Mouse (Mus musculus) forebrain, embryonic 16.5 days (tissue): ENCODE data around the gene Nrsn1. TPM values are rescaled to one million over a fixed set of nuclear protein-coding genes. Genes with fewer than 3 reads are reported as not detected.
"Not testable (repeated sequence)": the region's sequence is repeated elsewhere in the genome, so short reads cannot be mapped to it uniquely, and the experiment has no call there.

Experiments
- ATAC-seq: fragments of 200-750 bp; cut with Nextera tagmentation; 2 replicates; pipeline ENCODE4 v1.8.0; 2017; ENCODE audit warnings: mild to moderate bottlenecking, moderate library complexity
- H3K27ac ChIP-seq: fragments of 300-500 bp; sonication (generic); 2 replicates; pipeline ENCODE4 v1.5.1; 2014; ENCODE audit warnings: low read length, control low read depth
- H3K27me3 ChIP-seq: fragments of 300-500 bp; sonication (generic); replicated peaks from 2 replicates; pipeline ENCODE4 v1.6.1; 2014; ENCODE audit warnings: low read length; ENCODE audit not compliant: control insufficient read depth, insufficient read depth
- H3K36me3 ChIP-seq: fragments of 300-500 bp; sonication (generic); 2 replicates; pipeline ENCODE4 v1.6.1; 2014; ENCODE audit not compliant: control insufficient read depth, insufficient read depth
- H3K4me1 ChIP-seq: fragments of 300-500 bp; sonication (generic); replicated peaks from 2 replicates; pipeline ENCODE4 v1.6.1; 2014; ENCODE audit warnings: low read length; ENCODE audit not compliant: control insufficient read depth, insufficient read depth
- H3K4me2 ChIP-seq: fragments of 300-500 bp; sonication (generic); 2 replicates; pipeline ENCODE4 v1.6.1; 2014; ENCODE audit warnings: mild to moderate bottlenecking, low read length, control low read depth
- H3K4me3 ChIP-seq: fragments of 300-500 bp; sonication (generic); replicated peaks from 2 replicates; pipeline ENCODE4 v1.5.1; 2014; ENCODE audit warnings: mild to moderate bottlenecking, low read length, control low read depth
- H3K9ac ChIP-seq: fragments of 300-500 bp; sonication (generic); replicated peaks from 2 replicates; pipeline ENCODE4 v1.6.1; 2014; ENCODE audit warnings: low read depth, low read length, control low read depth
- H3K9me3 ChIP-seq: fragments of 300-500 bp; sonication (generic); 2 replicates; pipeline ENCODE4 v1.6.1; 2016; ENCODE audit warnings: low read length; ENCODE audit not compliant: control insufficient read depth
- WGBS: fragments of 180-500 bp; shearing (Covaris S2); extraction: QIAGEN DNeasy Blood & Tissue Kit; methylation state at CpG from one replicate; pipeline ENCODE4 v1.1.7; 2014; 5-methylcytosine and 5-hydroxymethylcytosine counted together
- polyA plus RNA-seq: library from polyadenylated mRNA; unstranded; fragments of >200 nt; fragmentation: Nextera tagmentation; extraction: Ambion mirVana; gene quantifications from 2 replicates; pipeline ENCODE4 v1.2.1, GENCODE M21; 2015

The Nrsn1 gene
- 32.9 and 40.0 TPM in 2 replicates for polyA plus RNA-seq

- H3K27ac ChIP-seq, H3K4me1 ChIP-seq, ATAC-seq, H3K9me3 ChIP-seq, H3K36me3 ChIP-seq, H3K27me3 ChIP-seq: not testable (repeated sequence)
- Histone ChIP-seq H3K9ac (peak within 1 kb of the TSS; percentile 58), H3K4me2 (peak within 1 kb of the TSS; percentile 70), H3K4me3 (peak within 1 kb of the TSS; percentile 50)
- WGBS, result 66% methylated on average over 2 of the region's 2 CpGs
Observed at GRCm38 (mm10) chr13:25270402-25270801, at the start of gene Nrsn1. Gene Nrsn1 (minus strand): TSS chr13:25270502.

GRCm38 (mm10) chr13:25312059-25312458 is 41.8 kb upstream of the Nrsn1 start:
- WGBS, result 90% methylated on average over 2 of the region's 2 CpGs
- Histone ChIP-seq H3K4me1 (no peaks in the 10 kb centered on the region), H3K9ac (no peak overlapping the region), H3K36me3 (no peaks in the 10 kb centered on the region), H3K27me3 (no peaks in the 10 kb centered on the region), H3K9me3 (no peaks in the 10 kb centered on the region), H3K4me2 (no peak overlapping the region), H3K27ac (no peak overlapping the region), H3K4me3 (no peak overlapping the region)
- no peak for ATAC-seq

GRCm38 (mm10) chr13:25310068-25310467 is 39.8 kb upstream of the Nrsn1 start:
- Histone ChIP-seq H3K9ac (no peak overlapping the region), H3K4me3 (no peak overlapping the region), H3K27ac (no peak overlapping the region), H3K4me2 (no peak overlapping the region), H3K36me3 (no peaks in the 10 kb centered on the region), H3K9me3 (no peaks in the 10 kb centered on the region), H3K4me1 (no peaks in the 10 kb centered on the region), H3K27me3 (no peaks in the 10 kb centered on the region)
- no peak for ATAC-seq

- ATAC-seq, result no peak
- WGBS, result 74% methylated on average over 1 of the region's 1 CpGs
- Histone ChIP-seq H3K4me1 (no peaks in the 10 kb centered on the region), H3K36me3 (no peaks in the 10 kb centered on the region), H3K27me3 (no peaks in the 10 kb centered on the region), H3K9ac (no peak overlapping the region), H3K4me2 (no peak overlapping the region), H3K9me3 (no peaks in the 10 kb centered on the region), H3K4me3 (no peak overlapping the region), H3K27ac (no peak overlapping the region)
Observed at GRCm38 (mm10) chr13:25288736-25289135, 18.4 kb upstream of the Nrsn1 start.

GRCm38 (mm10) chr13:25274934-25275565 is 4.7 kb upstream of the Nrsn1 start:
- Histone ChIP-seq H3K27ac (no peak overlapping the region), H3K27me3 (no peaks in the 10 kb centered on the region), H3K36me3 (no peaks in the 10 kb centered on the region), H3K9me3 (no peaks in the 10 kb centered on the region), H3K4me2 (no peak overlapping the region), H3K4me1 (no peaks in the 10 kb centered on the region), H3K4me3 (no peak overlapping the region), H3K9ac (no peak overlapping the region)
- 58% methylated on average over 5 of the region's 5 CpGs for WGBS
- no peak for ATAC-seq

- H3K4me3 ChIP-seq, result no peak overlapping the region
- H3K9me3 ChIP-seq, result no peaks in the 10 kb centered on the region
- H3K27ac ChIP-seq, result no peak overlapping the region
- no peak for ATAC-seq
- H3K27me3 ChIP-seq, result no peaks in the 10 kb centered on the region
- H3K36me3 ChIP-seq, result no peaks in the 10 kb centered on the region
- no peak overlapping the region for H3K4me2 ChIP-seq
- WGBS, result 85% methylated on average over 4 of the region's 4 CpGs
- H3K4me1 ChIP-seq, result peaks cover 5% of the 10 kb centered on the region
- no peak overlapping the region for H3K9ac ChIP-seq
Observed at GRCm38 (mm10) chr13:25272189-25272588, 1.9 kb upstream of the Nrsn1 start.

GRCm38 (mm10) chr13:25269569-25270268 is 583 bp downstream of the Nrsn1 start:
- no peak overlapping the region for H3K27ac ChIP-seq
- WGBS, result 3% methylated on average over 41 of the region's 42 CpGs
- H3K4me3 ChIP-seq, result peak overlapping the region; percentile 50
- H3K4me1 ChIP-seq, result peaks cover 5% of the 10 kb centered on the region
- no peaks in the 10 kb centered on the region for H3K36me3 ChIP-seq
- peak overlapping the region; percentile 70 for H3K4me2 ChIP-seq
- H3K27me3 ChIP-seq, result no peaks in the 10 kb centered on the region
- peak; percentile 98 for ATAC-seq
- H3K9me3 ChIP-seq, result no peaks in the 10 kb centered on the region
- peak overlapping the region; percentile 58 for H3K9ac ChIP-seq

GRCm38 (mm10) chr13:25269039-25269438 is 1.3 kb downstream of the Nrsn1 start:
- H3K27ac ChIP-seq, result no peak overlapping the region
- H3K9ac ChIP-seq, result peak overlapping the region; percentile 32; the same call in 1 of the 2 replicates
- H3K9me3 ChIP-seq, result no peaks in the 10 kb centered on the region
- peaks cover 5% of the 10 kb centered on the region for H3K4me1 ChIP-seq
- H3K27me3 ChIP-seq, result no peaks in the 10 kb centered on the region
- H3K4me3 ChIP-seq, result peak overlapping the region; percentile 50
- 20% methylated on average over 2 of the region's 2 CpGs for WGBS
- no peak for ATAC-seq
- H3K4me2 ChIP-seq, result peak overlapping the region; percentile 70
- no peaks in the 10 kb centered on the region for H3K36me3 ChIP-seq

GRCm38 (mm10) chr13:25262748-25263147 is 7.6 kb downstream of the Nrsn1 start:
- Histone ChIP-seq H3K27ac (no peak overlapping the region), H3K4me2 (no peak overlapping the region), H3K9me3 (no peaks in the 10 kb centered on the region), H3K4me3 (no peak overlapping the region), H3K27me3 (no peaks in the 10 kb centered on the region), H3K4me1 (no peaks in the 10 kb centered on the region), H3K36me3 (no peaks in the 10 kb centered on the region), H3K9ac (no peak overlapping the region)
- no peak for ATAC-seq
- 72% methylated on average over 4 of the region's 4 CpGs for WGBS
